Mouse (Mus musculus) Muller cell, postnatal 12 days (primary cell): Measurements from ENCODE around the gene Ttll4.

Experiments
- DNase-seq: peaks from one replicate; pipeline ENCODE4 v3.0.0-alpha.2; 2015; ENCODE audit errors: inconsistent ontology term

Gene Ttll4

DNA sequence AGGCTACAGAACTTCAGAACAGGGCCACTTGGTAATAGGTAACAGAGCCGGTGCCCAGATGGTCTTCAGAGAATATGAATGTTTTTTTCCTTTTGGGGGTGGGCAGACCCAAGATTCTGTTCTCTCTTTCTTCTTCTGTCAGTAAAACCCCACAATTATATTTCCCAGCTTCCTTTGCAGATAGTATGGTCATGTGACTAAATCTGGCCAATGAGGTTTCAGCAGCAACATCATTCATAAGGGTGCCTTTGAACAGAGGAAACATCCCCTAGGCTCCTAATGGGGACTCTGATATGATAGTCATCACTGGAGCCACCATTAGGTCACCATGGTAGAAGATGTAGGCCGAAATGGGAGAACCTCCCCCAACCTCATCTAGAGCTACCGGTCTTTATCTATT lies 91.3 kb downstream of the Ttll4 start:
- DNase-seq: no peak
